Mouse (Mus musculus) mature B cell (primary cell): ENCODE results near the gene Phf12.

Source experiments
- in situ Hi-C: fragments of 300-500 bp; cut with MboI; formaldehyde crosslinking; loops from 2 replicates; pipeline ENCODE4 v1.14.3; 2019

The Phf12 gene

DNA sequence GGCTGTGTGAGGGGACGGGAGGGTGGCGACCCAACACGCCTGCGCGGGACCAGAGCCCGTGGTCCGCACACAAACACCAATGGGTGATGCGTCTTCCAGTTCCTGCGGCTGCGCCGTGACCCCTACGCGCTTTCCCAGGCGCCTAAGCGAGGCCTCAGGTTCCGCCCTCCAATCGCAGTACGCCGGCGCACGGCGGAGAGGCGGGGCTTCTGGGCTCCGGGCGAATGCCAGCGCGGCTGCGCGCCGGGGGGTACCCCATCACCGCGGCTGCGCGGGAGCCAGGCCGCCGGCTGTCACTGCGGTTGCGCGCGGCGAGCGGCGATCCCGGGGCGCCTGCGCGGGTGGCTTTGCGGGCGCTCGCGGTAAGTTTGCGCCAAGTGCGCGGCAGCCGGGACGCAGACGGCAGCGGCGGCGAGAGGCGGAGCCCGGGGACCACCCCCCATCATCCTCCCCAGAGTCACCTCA is at the start of gene Phf12:
Phf12 (plus strand) TSS at position 314 of the 465 bp plus-strand sequence.
- in situ Hi-C loops = no loop called here

DNA sequence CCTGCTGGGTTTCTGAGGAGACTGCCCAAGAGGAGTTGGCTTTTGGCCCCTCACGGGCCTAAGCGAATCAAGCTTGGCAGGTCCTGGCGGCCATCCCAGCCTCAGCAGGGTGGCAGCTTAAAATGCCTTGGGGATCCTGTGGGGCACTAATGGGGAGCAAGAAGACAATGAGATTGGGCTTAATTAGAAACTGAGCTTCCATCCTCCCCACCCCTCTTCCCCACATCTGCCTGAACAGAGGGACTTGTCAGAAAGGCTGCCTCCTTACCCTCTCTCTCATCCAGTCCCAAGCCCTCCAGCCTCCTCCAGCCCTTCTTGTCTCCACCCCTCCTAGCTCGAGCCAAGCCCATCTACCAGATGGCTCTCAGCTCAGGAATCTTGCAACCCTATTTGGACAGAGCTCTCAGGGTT is 48.4 kb upstream of the Phf12 start:
- in situ Hi-C loops = no loop called here

DNA sequence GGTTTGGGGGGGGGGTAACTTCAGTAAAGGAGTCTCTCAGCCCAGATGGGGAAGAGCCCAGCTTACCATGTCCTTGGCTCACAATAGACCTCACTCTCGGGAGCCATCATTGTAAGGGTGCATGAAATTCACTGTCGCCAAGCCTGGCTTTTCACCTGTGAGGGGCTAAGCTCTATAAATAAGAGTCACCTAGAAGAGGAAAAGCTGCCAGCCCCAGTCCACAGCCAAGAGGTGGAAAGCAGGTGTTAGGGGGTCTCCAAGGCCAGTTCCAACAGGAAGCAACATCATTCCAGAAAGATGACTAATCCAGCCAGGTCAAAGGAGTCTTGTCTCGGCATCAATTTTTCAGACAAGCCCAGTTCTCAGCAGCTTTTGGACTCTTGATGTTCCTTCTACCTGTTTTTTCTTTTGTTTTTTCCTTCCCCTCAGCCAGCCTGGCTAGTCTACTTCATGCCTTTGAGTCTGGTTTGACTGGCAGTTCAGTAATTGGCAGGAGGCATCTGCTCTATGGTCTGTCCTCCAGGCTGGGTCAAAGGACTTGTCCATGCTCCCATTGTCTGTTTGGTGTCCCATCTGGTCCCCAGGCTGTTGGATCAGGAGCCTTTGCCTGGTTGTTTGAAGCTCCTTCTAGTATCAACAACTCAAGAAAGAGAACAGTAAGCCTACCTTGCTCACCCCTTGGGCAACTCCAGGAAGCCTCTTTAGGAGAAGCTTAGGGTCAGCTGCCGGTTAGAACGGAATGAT is 47.8 kb upstream of the Phf12 start:
- in situ Hi-C loops = no loop called here

DNA sequence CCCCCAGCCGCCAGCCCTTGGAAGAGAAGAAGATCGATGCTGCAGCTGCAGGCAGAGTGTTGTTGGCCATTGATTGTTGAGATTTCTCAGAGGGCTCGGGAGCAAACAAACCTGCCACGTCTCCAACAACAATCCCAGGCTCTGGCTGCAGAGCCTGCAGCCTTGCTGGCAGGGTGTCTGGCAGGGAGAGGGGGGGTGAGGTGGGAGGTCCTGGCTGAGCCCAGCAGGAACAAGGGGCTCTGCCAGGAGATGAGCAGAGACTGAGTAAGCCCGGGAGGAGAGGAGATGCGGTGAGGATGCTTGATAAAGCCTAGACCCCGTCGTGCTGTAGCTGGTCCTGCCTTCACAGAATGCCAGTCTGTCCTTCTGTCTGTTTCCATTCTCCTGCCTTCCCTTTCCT is 45.7 kb upstream of the Phf12 start:
- in situ Hi-C loops = no loop called here

DNA sequence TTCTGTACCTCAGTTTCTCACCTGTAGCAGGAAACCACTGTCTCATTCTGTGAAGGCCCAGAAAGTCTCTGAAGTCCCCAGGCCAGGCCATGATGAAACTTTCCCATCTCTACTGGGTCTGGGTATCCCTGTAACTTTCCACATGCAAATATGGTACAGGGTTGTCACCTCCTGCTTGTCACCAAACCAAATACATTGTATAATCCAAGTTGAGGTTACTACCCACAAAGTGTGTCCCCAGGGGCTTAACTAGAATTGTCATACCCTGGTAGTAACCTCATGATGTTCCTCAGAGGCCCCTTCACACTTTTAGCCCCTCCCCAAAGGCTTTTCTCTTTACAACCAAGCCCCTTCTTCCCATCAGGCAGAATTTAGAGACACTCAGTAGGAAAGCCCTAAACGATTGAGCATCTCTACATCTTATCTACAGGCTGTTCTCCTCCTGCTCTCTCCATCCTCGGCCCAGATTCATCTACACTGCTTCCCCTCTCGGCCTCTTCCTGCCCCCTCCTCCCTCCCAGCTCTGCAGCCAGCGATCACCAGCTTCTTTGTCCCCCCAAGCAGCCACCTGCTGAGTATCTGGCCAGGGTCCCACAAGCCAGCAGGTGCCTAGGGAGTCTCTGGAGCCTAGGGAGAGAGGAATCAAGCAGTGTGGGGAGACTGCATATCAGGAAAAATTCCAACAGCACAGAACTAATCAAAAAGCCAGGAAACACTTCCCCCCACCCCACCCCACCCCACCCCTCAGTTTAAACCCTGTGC is 44.7 kb upstream of the Phf12 start:
- in situ Hi-C loops = no loop called here

DNA sequence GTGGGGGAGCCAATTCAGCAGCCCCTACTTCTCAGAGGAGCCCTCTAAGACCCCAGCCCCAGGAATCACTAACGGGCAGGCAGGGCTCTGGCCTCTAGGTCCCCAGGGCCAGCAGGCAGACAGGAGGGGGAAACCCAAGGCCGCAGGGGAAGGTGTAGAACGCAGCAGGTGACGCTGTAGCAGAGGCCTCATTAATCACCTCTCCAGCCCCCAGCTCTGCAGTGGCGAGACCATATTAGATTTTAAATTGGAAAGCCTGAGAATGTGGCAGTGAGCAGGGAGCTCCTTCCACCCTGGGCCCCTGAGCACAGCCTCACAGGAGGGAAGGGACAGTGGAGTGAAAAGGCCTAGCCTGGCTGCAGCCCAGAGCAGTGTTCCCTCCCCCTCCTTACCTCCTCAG is 40.3 kb upstream of the Phf12 start:
- in situ Hi-C loops = no loop called here

GRCm38 (mm10) chr11:77947860-77948259 is 34.7 kb upstream of the Phf12 start:
- in situ Hi-C loops = no loop called here

- in situ Hi-C loops = loop anchor here (10.0 kb wide), 1 partner anchor 125 kb away; no protein-coding TSS in a partner anchor
Measured at GRCm38 (mm10) chr11:77950125-77950685, 32.3 kb upstream of the Phf12 start.

GRCm38 (mm10) chr11:77950797-77951228 is 31.7 kb upstream of the Phf12 start:
- in situ Hi-C loops = loop anchor here (10.0 kb wide), 1 partner anchor 126 kb away; no protein-coding TSS in a partner anchor

GRCm38 (mm10) chr11:77953671-77954070 is 28.9 kb upstream of the Phf12 start:
- in situ Hi-C loops = loop anchor here (10.0 kb wide), 1 partner anchor 129 kb away; no protein-coding TSS in a partner anchor

DNA sequence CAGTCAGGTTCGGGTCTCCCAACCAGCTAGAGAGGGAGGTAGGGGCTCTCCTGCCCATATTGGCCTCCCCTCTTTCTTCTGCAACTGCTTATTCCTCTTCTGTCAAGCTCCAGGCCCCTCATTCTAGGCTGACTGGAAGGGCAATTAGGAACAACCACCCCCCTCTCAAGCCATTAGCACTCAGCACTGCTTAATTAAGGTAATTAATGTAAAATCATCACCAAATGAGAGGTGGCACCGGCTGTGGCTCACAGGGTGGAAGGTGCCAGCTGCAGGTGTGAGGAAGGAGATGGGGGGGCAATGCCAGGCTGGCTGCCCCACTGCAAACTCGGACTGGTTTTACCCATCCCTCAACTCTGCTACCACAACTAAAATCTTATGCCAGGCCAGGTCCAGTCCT is 26.1 kb upstream of the Phf12 start:
- in situ Hi-C loops = loop anchor here (10.0 kb wide), 1 partner anchor 132 kb away; no protein-coding TSS in a partner anchor

GRCm38 (mm10) chr11:77958268-77958667 is 24.3 kb upstream of the Phf12 start:
- in situ Hi-C loops = loop anchor here (10.0 kb wide), 1 partner anchor 133 kb away; no protein-coding TSS in a partner anchor

- in situ Hi-C loops = loop anchor here (10.0 kb wide), 1 partner anchor 134 kb away; no protein-coding TSS in a partner anchor
Measured at GRCm38 (mm10) chr11:77958932-77959331, 23.6 kb upstream of the Phf12 start.

- in situ Hi-C loops = no loop called here
Measured at GRCm38 (mm10) chr11:77960199-77960598, 22.4 kb upstream of the Phf12 start.

GRCm38 (mm10) chr11:77960898-77961297 is 21.7 kb upstream of the Phf12 start:
- in situ Hi-C loops = no loop called here

GRCm38 (mm10) chr11:77962946-77963345 is 19.6 kb upstream of the Phf12 start:
- in situ Hi-C loops = no loop called here

DNA sequence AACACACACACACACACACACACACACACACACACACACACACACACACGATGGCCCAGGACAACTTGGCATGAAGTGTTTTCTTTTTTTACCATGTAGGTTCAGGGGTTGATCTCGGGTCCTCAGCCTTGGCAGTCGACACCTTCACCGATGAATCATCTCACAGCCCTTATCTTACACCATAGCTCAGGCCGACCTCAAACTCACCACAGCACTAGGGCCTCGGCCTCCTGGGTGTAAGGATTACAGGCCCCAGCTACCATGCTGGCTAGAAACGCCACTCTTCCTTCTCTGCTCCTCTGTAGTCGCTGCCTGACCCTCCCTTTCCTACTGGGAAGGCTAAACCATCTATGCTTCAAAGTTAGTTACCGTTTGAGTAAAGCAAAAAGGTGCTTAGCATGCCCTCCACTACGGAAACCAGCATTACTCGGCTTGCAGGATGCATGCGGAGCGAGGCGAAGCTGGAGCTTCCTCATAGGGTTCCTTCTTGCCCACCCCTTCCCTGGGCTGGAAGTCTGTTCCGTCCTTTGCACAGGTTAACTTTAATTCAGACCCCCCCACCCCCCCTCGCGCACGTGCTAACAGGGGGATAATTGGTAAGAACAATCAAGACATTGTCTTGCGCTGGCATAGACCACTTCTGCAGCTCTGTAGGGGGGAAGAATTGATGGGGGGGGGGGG is 18.0 kb upstream of the Phf12 start:
- in situ Hi-C loops = no loop called here

GRCm38 (mm10) chr11:77965101-77966036 is 17.2 kb upstream of the Phf12 start:
- in situ Hi-C loops = no loop called here

DNA sequence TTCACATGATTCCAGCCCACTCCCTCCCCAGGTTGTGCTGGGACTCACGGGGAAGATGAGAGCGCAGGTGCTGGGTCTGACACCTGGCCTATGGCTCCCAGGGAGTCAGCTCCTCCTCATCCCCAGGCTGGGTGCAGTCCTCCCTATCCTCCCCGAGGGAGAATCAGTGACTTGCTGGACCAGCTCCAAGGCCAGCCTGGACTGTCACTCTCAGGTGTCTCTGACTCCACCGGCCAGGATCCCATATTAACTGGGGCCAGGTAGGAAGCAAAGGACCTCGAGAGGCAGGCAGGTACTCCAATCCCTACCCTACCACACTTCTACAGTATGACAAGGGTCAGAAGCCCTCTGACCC is 16.5 kb upstream of the Phf12 start:
- in situ Hi-C loops = no loop called here

DNA sequence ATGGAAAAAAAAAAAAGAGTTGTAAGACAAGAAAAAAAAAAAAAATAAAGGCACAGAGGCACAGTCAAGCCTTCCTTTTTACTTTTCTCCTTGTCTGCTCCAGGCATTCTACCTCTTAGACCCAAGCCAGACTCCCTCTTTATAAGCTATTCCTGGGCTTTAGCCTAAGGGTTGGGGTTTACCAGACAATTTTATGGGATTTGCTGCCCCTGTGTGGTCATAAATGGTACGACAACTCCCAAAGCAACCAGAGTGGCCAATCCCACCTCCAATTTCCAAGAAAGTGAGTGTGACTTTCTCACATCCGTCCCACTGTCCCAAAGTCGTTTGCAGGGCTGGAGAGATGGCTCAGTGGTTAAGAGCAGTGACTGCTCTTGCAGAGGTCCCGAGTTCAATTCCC is 15.4 kb upstream of the Phf12 start:
- in situ Hi-C loops = no loop called here

- in situ Hi-C loops = no loop called here
Measured at GRCm38 (mm10) chr11:77968786-77969185, 13.8 kb upstream of the Phf12 start.
